Mouse (Mus musculus) lung, postnatal 0 days (tissue): Measurements from ENCODE around the gene Ddr1. TPM values are rescaled to one million over a fixed set of nuclear protein-coding genes. Genes with fewer than 3 reads are reported as not detected.
A peak's percentile ranks its signal among the peaks of the same experiment; 100 is the strongest.

ENCODE experiments used
- ATAC-seq: fragments of 200-750 bp; cut with Nextera tagmentation; 2 replicates; pipeline ENCODE4 v1.8.0; 2017; ENCODE audit warnings: moderate library complexity
- DNase-seq: peaks from one replicate; pipeline ENCODE4 v3.0.0-alpha.2; 2016; ENCODE audit warnings: low spot score
- H3K27ac ChIP-seq: fragments of 300-500 bp; sonication (generic); 2 replicates; pipeline ENCODE4 v1.5.1; 2014; ENCODE audit warnings: antibody characterized with exemption, mild to moderate bottlenecking, low read length, mixed read lengths
- H3K27me3 ChIP-seq: fragments of 300-500 bp; sonication (generic); replicated peaks from 2 replicates; pipeline ENCODE4 v1.6.1; 2014; ENCODE audit warnings: low read length, mixed read lengths; ENCODE audit not compliant: insufficient read depth
- H3K36me3 ChIP-seq: fragments of 300-500 bp; sonication (generic); 2 replicates; pipeline ENCODE4 v1.6.1; 2014; ENCODE audit warnings: low read length, mixed read lengths; ENCODE audit not compliant: insufficient read depth
- H3K4me1 ChIP-seq: fragments of 300-500 bp; sonication (generic); 2 replicates; pipeline ENCODE4 v1.6.1; 2014; ENCODE audit warnings: antibody characterized with exemption, low read depth, low read length, mixed read lengths; ENCODE audit not compliant: insufficient read depth
- H3K4me2 ChIP-seq: fragments of 300-500 bp; sonication (generic); replicated peaks from 2 replicates; pipeline ENCODE4 v1.6.1; 2014; ENCODE audit warnings: low read depth, mild to moderate bottlenecking, low read length, moderate library complexity, mixed read lengths
- H3K4me3 ChIP-seq: fragments of 300-500 bp; sonication (generic); 2 replicates; pipeline ENCODE4 v1.5.1; 2014; ENCODE audit warnings: low read depth, low read length
- H3K9ac ChIP-seq: fragments of 300-500 bp; sonication (generic); replicated peaks from 2 replicates; pipeline ENCODE4 v1.6.1; 2014; ENCODE audit warnings: low read depth, mild to moderate bottlenecking
- H3K9me3 ChIP-seq: fragments of 300-500 bp; sonication (generic); 2 replicates; pipeline ENCODE4 v1.6.1; 2016; ENCODE audit warnings: low read length, mixed read lengths
- CTCF ChIP-seq: IDR thresholded peaks from 2 replicates; pipeline ENCODE4 v1.5.1; 2016; ENCODE audit warnings: antibody characterized with exemption, mild to moderate bottlenecking
- EP300 ChIP-seq: IDR thresholded peaks from 2 replicates; pipeline ENCODE4 v1.6.1; 2016; ENCODE audit warnings: antibody characterized with exemption, mild to moderate bottlenecking, control low read depth
- WGBS: fragments of 180-500 bp; shearing (Covaris S2); extraction: QIAGEN DNeasy Blood & Tissue Kit; methylation state at CpG from one replicate; pipeline ENCODE4 v1.1.7; 2014; 5-methylcytosine and 5-hydroxymethylcytosine counted together
- polyA plus RNA-seq: library from polyadenylated mRNA; unstranded; fragments of >200 nt; fragmentation: Nextera tagmentation; extraction: Ambion mirVana; gene quantifications from 2 replicates; pipeline ENCODE4 v1.2.1, GENCODE M21; 2015

The Ddr1 gene
- polyA plus RNA-seq, 1 experiment from 2014 or later: 64.2 TPM

- Histone ChIP-seq H3K4me3 (peak within 1 kb of the TSS; percentile 55), H3K36me3 (no peaks in the 10 kb centered on the region), H3K9me3 (no peaks in the 10 kb centered on the region), H3K4me1 (0 out of 2 replicates have a peak, but pooled peaks cover 6% of the 10 kb centered on the region), H3K27ac (0 out of 2 replicates have a peak within 1 kb of the TSS, but pooled peaks have one; percentile 1), H3K27me3 (no peaks in the 10 kb centered on the region), H3K4me2 (peak within 1 kb of the TSS; percentile 70), H3K9ac (peak within 1 kb of the TSS; percentile 82)
- ATAC-seq (peak; percentile 99), DNase-seq (peak; percentile 98)
- WGBS: under 1% methylated on average over 23 of the region's 23 CpGs
- TF ChIP-seq EP300 (no peak), CTCF (0 out of 2 replicates have a peak, but pooled peaks have one; percentile 26)
Observed at GRCm38 (mm10) chr17:35673416-35674035, 30.9 kb downstream of the Ddr1 start, which contains the start of gene Gtf2h4. Gene Gtf2h4, minus strand, starts transcription at chr17:35673739.

GRCm38 (mm10) chr17:35672527-35672926 lies 31.9 kb downstream of the Ddr1 start:
- no peaks in the 10 kb centered on the region for H3K27me3 ChIP-seq
- TF ChIP-seq CTCF (no peak), EP300 (no peak)
- no peaks in the 10 kb centered on the region for H3K36me3 ChIP-seq
- no peak overlapping the region for H3K4me3 ChIP-seq
- no peak overlapping the region for H3K9ac ChIP-seq
- H3K4me2 ChIP-seq: no peak overlapping the region
- H3K27ac ChIP-seq: no peak overlapping the region
- WGBS: 79% methylated on average over 6 of the region's 6 CpGs
- H3K4me1 ChIP-seq: 0 out of 2 replicates have a peak, but pooled peaks cover 6% of the 10 kb centered on the region
- no peak for DNase-seq
- no peaks in the 10 kb centered on the region for H3K9me3 ChIP-seq
- ATAC-seq: no peak

- H3K4me1 ChIP-seq: peaks cover 8% of the 10 kb centered on the region; the same call in 1 of the 2 replicates
- no peak overlapping the region for H3K9ac ChIP-seq
- ATAC-seq (no peak), DNase-seq (no peak)
- no peak overlapping the region for H3K4me3 ChIP-seq
- TF ChIP-seq CTCF: no peak
- no peak for TF ChIP-seq EP300
- no peak overlapping the region for H3K27ac ChIP-seq
- no peaks in the 10 kb centered on the region for H3K27me3 ChIP-seq
- no peaks in the 10 kb centered on the region for H3K9me3 ChIP-seq
- no peak overlapping the region for H3K4me2 ChIP-seq
- H3K36me3 ChIP-seq: no peaks in the 10 kb centered on the region
- WGBS: 71% methylated on average over 6 of the region's 6 CpGs
Observed at GRCm38 (mm10) chr17:35671846-35672245, 32.6 kb downstream of the Ddr1 start.

- DNase-seq (no peak), ATAC-seq (no peak)
- H3K27ac ChIP-seq: no peak overlapping the region
- H3K4me2 ChIP-seq: no peak overlapping the region
- 86% methylated on average over 9 of the region's 9 CpGs for WGBS
- H3K36me3 ChIP-seq: no peaks in the 10 kb centered on the region
- peaks cover 10% of the 10 kb centered on the region; the same call in 1 of the 2 replicates for H3K4me1 ChIP-seq
- no peaks in the 10 kb centered on the region for H3K27me3 ChIP-seq
- TF ChIP-seq CTCF: no peak
- TF ChIP-seq EP300: no peak
- H3K9ac ChIP-seq: no peak overlapping the region
- H3K4me3 ChIP-seq: no peak overlapping the region
- H3K9me3 ChIP-seq: no peaks in the 10 kb centered on the region
Observed at GRCm38 (mm10) chr17:35669731-35670130, 34.7 kb downstream of the Ddr1 start.

GRCm38 (mm10) chr17:35667334-35668065 lies 36.9 kb downstream of the Ddr1 start, which contains the start of gene Vars2:
Gene Vars2, minus strand, starts transcription at chr17:35667592.
- WGBS: 3% methylated on average over 61 of the region's 61 CpGs

DNA sequence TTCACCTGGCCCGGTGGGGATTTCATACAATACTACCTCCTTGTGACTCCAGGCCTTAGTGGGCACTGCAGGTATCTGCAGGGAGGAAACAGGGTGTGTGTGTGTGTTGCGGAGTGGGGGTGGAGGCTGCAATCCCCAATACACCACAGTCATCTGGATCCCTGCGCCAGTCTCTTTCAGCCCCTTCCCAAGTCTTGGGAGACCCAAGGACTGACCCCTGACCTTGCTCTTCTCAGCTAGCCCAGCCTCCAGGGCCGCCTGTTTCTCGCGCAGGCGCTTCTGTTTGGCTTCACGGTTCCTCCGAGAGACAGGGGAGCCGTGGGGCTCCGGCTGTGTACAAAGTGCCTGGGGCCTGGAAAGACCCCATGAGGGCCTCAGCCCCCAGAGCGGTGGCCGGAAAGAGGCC lies 37.6 kb downstream of the Ddr1 start:
- Histone ChIP-seq H3K4me1 (peaks cover 4% of the 10 kb centered on the region; the same call in 1 of the 2 replicates), H3K36me3 (peaks cover 6% of the 10 kb centered on the region; the same call in 1 of the 2 replicates), H3K4me3 (peak overlapping the region; percentile 65), H3K4me2 (peak overlapping the region; percentile 94), H3K9ac (peak overlapping the region; percentile 68), H3K9me3 (no peaks in the 10 kb centered on the region), H3K27ac (peak overlapping the region; percentile 82), H3K27me3 (no peaks in the 10 kb centered on the region)
- TF ChIP-seq EP300 (no peak), CTCF (no peak)
- DNase-seq (peak; percentile 31), ATAC-seq (peak; percentile 13)
- 2% methylated on average over 13 of the region's 13 CpGs for WGBS

More at GRCm38 (mm10) chr17:35667334-35668065, 36.9 kb downstream of the Ddr1 start, which contains the start of gene Vars2:
- Histone ChIP-seq H3K4me1 (peaks cover 4% of the 10 kb centered on the region; the same call in 1 of the 2 replicates), H3K4me2 (peak within 1 kb of the TSS; percentile 94), H3K4me3 (peak within 1 kb of the TSS; percentile 65), H3K36me3 (0 out of 2 replicates have a peak, but pooled peaks cover 5% of the 10 kb centered on the region), H3K9ac (peak within 1 kb of the TSS; percentile 68), H3K9me3 (no peaks in the 10 kb centered on the region), H3K27me3 (no peaks in the 10 kb centered on the region), H3K27ac (peak within 1 kb of the TSS; percentile 82)
- DNase-seq (peak; percentile 96), ATAC-seq (peak; percentile 88)
- TF ChIP-seq EP300: no peak
- TF ChIP-seq CTCF: peak; percentile 22; the same call in 1 of the 2 replicates
